Mouse (Mus musculus) lung, postnatal 14 days (tissue): ENCODE measurements at regions not wholly inside any gene's neighbourhood (a gene's known extent, or its start where the extent isn't known, plus 50 kb on each side); places are given as distances from the start of the nearest gene placed in this dataset.

Source experiments
- DNase-seq: peaks from one replicate; pipeline ENCODE4 v3.0.0; 2021

DNA sequence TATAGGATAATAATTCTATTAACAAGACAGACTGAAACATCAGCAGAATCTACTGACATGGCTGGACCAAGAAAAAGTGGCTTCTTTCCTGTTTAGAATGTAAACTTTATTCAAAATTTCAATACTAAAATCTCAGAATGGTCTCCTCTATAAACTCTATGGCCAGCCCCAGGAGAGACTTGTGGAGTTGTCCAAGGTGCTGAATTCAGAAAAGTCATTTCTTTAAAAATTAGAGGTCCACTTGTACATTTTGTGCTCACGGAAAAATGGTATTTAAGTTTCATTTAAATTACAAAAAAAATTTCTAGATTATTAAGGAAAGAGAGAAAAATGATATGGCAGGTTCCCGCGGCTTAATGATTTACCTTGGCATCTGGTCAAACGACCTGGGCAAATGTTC is 352.2 kb upstream of the Igbp1b start:
- DNase-seq, result no peak
